Mouse (Mus musculus): ENCODE results near the gene Tm4sf19. TPM values are rescaled to one million over a fixed set of nuclear protein-coding genes. Genes with fewer than 3 reads are reported as not detected.

The Tm4sf19 gene
- polyA plus RNA-seq, 1 experiment from 2014 or later: not detected

- Histone ChIP-seq H3K27me3 (ENCODE audit: control insufficient read depth, insufficient read depth, low read length) (no peaks in the 10 kb centered on the region), H3K27ac (ENCODE audit: low read depth, low read length) (no peak overlapping the region), H3K36me3 (ENCODE audit: control insufficient read depth, insufficient read depth, low read length) (peaks cover 4% of the 10 kb centered on the region; the same call in 1 of the 2 replicates), H3K9ac (ENCODE audit: low read depth, low read length) (no peak overlapping the region), H3K9me3 (replicated peaks; ENCODE audit: control insufficient read depth, low read length) (no peaks in the 10 kb centered on the region), H3K4me3 (ENCODE audit: low read depth, low read length) (no peak overlapping the region), H3K4me2 (no peak overlapping the region), H3K4me1 (ENCODE audit: control insufficient read depth, insufficient read depth, low read length) (no peaks in the 10 kb centered on the region)
- ATAC-seq (replicated peaks; ENCODE audit: insufficient number of reproducible peaks, low FRiP score, low TSS enrichment): no peak
- 94% methylated on average over 2 of the region's 2 CpGs for WGBS (ENCODE audit: insufficient replicate concordance)
These were observed 49.8 kb downstream of the Tm4sf19 start for GRCm38 (mm10) chr16:32450133-32450532.

- no peaks in the 10 kb centered on the region for H3K9me3 ChIP-seq (replicated peaks; ENCODE audit: control insufficient read depth, low read length)
- no peaks in the 10 kb centered on the region for H3K27me3 ChIP-seq (ENCODE audit: control insufficient read depth, insufficient read depth, low read length)
- peaks cover 9% of the 10 kb centered on the region; the same call in 1 of the 2 replicates for H3K36me3 ChIP-seq (ENCODE audit: control insufficient read depth, insufficient read depth, low read length)
- H3K4me1 ChIP-seq (ENCODE audit: control insufficient read depth, insufficient read depth, low read length): no peaks in the 10 kb centered on the region
- H3K27ac ChIP-seq (ENCODE audit: low read depth, low read length): no peak overlapping the region
- no peak overlapping the region for H3K4me3 ChIP-seq (ENCODE audit: low read depth, low read length)
- 89% methylated on average over 8 of the region's 8 CpGs for WGBS (ENCODE audit: insufficient replicate concordance)
- no peak for ATAC-seq (replicated peaks; ENCODE audit: insufficient number of reproducible peaks, low FRiP score, low TSS enrichment)
- no peak overlapping the region for H3K4me2 ChIP-seq
- no peak overlapping the region for H3K9ac ChIP-seq (ENCODE audit: low read depth, low read length)
These were observed 52.8 kb downstream of the Tm4sf19 start for GRCm38 (mm10) chr16:32453102-32453501.

GRCm38 (mm10) chr16:32454646-32455045 is 54.3 kb downstream of the Tm4sf19 start:
- Histone ChIP-seq H3K4me1 (ENCODE audit: control insufficient read depth, insufficient read depth, low read length) (no peaks in the 10 kb centered on the region), H3K36me3 (ENCODE audit: control insufficient read depth, insufficient read depth, low read length) (peaks cover 9% of the 10 kb centered on the region; the same call in 1 of the 2 replicates), H3K9ac (ENCODE audit: low read depth, low read length) (no peak overlapping the region), H3K4me2 (no peak overlapping the region), H3K4me3 (ENCODE audit: low read depth, low read length) (no peak overlapping the region), H3K9me3 (replicated peaks; ENCODE audit: control insufficient read depth, low read length) (no peaks in the 10 kb centered on the region), H3K27me3 (ENCODE audit: control insufficient read depth, insufficient read depth, low read length) (no peaks in the 10 kb centered on the region), H3K27ac (ENCODE audit: low read depth, low read length) (no peak overlapping the region)
- ATAC-seq (replicated peaks; ENCODE audit: insufficient number of reproducible peaks, low FRiP score, low TSS enrichment): no peak
- 92% methylated on average over 5 of the region's 5 CpGs for WGBS (ENCODE audit: insufficient replicate concordance)

- Histone ChIP-seq H3K9ac (ENCODE audit: low read depth, low read length) (no peak overlapping the region), H3K4me2 (no peak overlapping the region), H3K4me1 (ENCODE audit: control insufficient read depth, insufficient read depth, low read length) (no peaks in the 10 kb centered on the region), H3K27me3 (ENCODE audit: control insufficient read depth, insufficient read depth, low read length) (no peaks in the 10 kb centered on the region), H3K36me3 (ENCODE audit: control insufficient read depth, insufficient read depth, low read length) (peaks cover 9% of the 10 kb centered on the region; the same call in 1 of the 2 replicates), H3K9me3 (replicated peaks; ENCODE audit: control insufficient read depth, low read length) (no peaks in the 10 kb centered on the region), H3K27ac (ENCODE audit: low read depth, low read length) (no peak overlapping the region), H3K4me3 (ENCODE audit: low read depth, low read length) (no peak overlapping the region)
- ATAC-seq (replicated peaks; ENCODE audit: insufficient number of reproducible peaks, low FRiP score, low TSS enrichment): no peak
These were observed 55.8 kb downstream of the Tm4sf19 start for GRCm38 (mm10) chr16:32456086-32456485.

GRCm38 (mm10) chr16:32456761-32457160 is 56.5 kb downstream of the Tm4sf19 start:
- ATAC-seq (replicated peaks; ENCODE audit: insufficient number of reproducible peaks, low FRiP score, low TSS enrichment): no peak
- H3K27ac ChIP-seq (ENCODE audit: low read depth, low read length): no peak overlapping the region
- 90% methylated on average over 1 of the region's 1 CpGs for WGBS (ENCODE audit: insufficient replicate concordance)
- no peak overlapping the region for H3K4me2 ChIP-seq
- H3K36me3 ChIP-seq (ENCODE audit: control insufficient read depth, insufficient read depth, low read length): peaks cover 9% of the 10 kb centered on the region; the same call in 1 of the 2 replicates
- no peak overlapping the region for H3K9ac ChIP-seq (ENCODE audit: low read depth, low read length)
- no peaks in the 10 kb centered on the region for H3K4me1 ChIP-seq (ENCODE audit: control insufficient read depth, insufficient read depth, low read length)
- H3K4me3 ChIP-seq (ENCODE audit: low read depth, low read length): no peak overlapping the region
- H3K27me3 ChIP-seq (ENCODE audit: control insufficient read depth, insufficient read depth, low read length): no peaks in the 10 kb centered on the region
- no peaks in the 10 kb centered on the region for H3K9me3 ChIP-seq (replicated peaks; ENCODE audit: control insufficient read depth, low read length)

Other genes starting within 250 kb of the Tm4sf19 start
- gene Nrros, start 234.9 kb upstream of the Tm4sf19 start, polyA plus RNA-seq (2014; fragmentation: Nextera tagmentation; extraction: Ambion mirVana): 5.9 and 6.6 TPM in 2 replicates
- 0.42 TPM in 1 of 2 replicates, not detected in the other for gene Bex6, start 220.7 kb upstream of the Tm4sf19 start, polyA plus RNA-seq (2014; fragmentation: Nextera tagmentation; extraction: Ambion mirVana)
- 11.2 and 12.4 TPM in 2 replicates for gene Fbxo45, start 153.3 kb upstream of the Tm4sf19 start, polyA plus RNA-seq (2014; fragmentation: Nextera tagmentation; extraction: Ambion mirVana)
- 11.1 and 14.3 TPM in 2 replicates for gene Wdr53, start 153.3 kb upstream of the Tm4sf19 start, polyA plus RNA-seq (2014; fragmentation: Nextera tagmentation; extraction: Ambion mirVana)
- gene Smco1, start 129.0 kb upstream of the Tm4sf19 start, polyA plus RNA-seq (2014; fragmentation: Nextera tagmentation; extraction: Ambion mirVana): not detected in 2 replicates
- 17.3 and 18.7 TPM in 2 replicates for gene Rnf168, start 123.0 kb upstream of the Tm4sf19 start, polyA plus RNA-seq (2014; fragmentation: Nextera tagmentation; extraction: Ambion mirVana)
- gene Ubxn7, start 68.2 kb upstream of the Tm4sf19 start, polyA plus RNA-seq (2014; fragmentation: Nextera tagmentation; extraction: Ambion mirVana): 21.0 and 22.2 TPM in 2 replicates
- 25.4 and 26.0 TPM in 2 replicates for gene Tctex1d2, start 19.2 kb downstream of the Tm4sf19 start, polyA plus RNA-seq (2014; fragmentation: Nextera tagmentation; extraction: Ambion mirVana)
- 38.0 and 41.8 TPM in 2 replicates for gene Pcyt1a, start 30.4 kb downstream of the Tm4sf19 start, polyA plus RNA-seq (2014; fragmentation: Nextera tagmentation; extraction: Ambion mirVana)
- gene Slc51a, start 87.4 kb downstream of the Tm4sf19 start, polyA plus RNA-seq (2014; fragmentation: Nextera tagmentation; extraction: Ambion mirVana): 3.2 and 3.8 TPM in 2 replicates
- 0.27 TPM in 1 of 2 replicates, not detected in the other for gene Zdhhc19, start 95.8 kb downstream of the Tm4sf19 start, polyA plus RNA-seq (2014; fragmentation: Nextera tagmentation; extraction: Ambion mirVana)
- 66.7 and 69.2 TPM in 2 replicates for gene Tfrc, start 208.4 kb downstream of the Tm4sf19 start, polyA plus RNA-seq (2014; fragmentation: Nextera tagmentation; extraction: Ambion mirVana)
- 6.9 and 7.8 TPM in 2 replicates for gene Tnk2, start 243.4 kb downstream of the Tm4sf19 start, polyA plus RNA-seq (2014; fragmentation: Nextera tagmentation; extraction: Ambion mirVana)

Data from heart, embryonic 11.5 days (tissue).